Mouse (Mus musculus) liver, embryonic 15.5 days (tissue): Measurements from ENCODE around the gene Ubald1. TPM values are rescaled to one million over a fixed set of nuclear protein-coding genes. Genes with fewer than 3 reads are reported as not detected.
A peak's percentile ranks its signal among the peaks of the same experiment; 100 is the strongest.

ENCODE experiments used
- ATAC-seq: fragments of 200-750 bp; cut with Nextera tagmentation; 2 replicates; pipeline ENCODE4 v1.8.0; 2017; ENCODE audit warnings: moderate number of reproducible peaks, mild to moderate bottlenecking, moderate library complexity; ENCODE audit not compliant: insufficient read depth
- H3K27ac ChIP-seq: fragments of 300-500 bp; sonication (generic); replicated peaks from 2 replicates; pipeline ENCODE4 v1.5.1; 2015; ENCODE audit warnings: mild to moderate bottlenecking, inconsistent platforms
- H3K27me3 ChIP-seq: fragments of 300-500 bp; sonication (generic); 2 replicates; pipeline ENCODE4 v1.6.1; 2015; ENCODE audit warnings: mild to moderate bottlenecking, inconsistent platforms
- H3K36me3 ChIP-seq: fragments of 300-500 bp; sonication (generic); replicated peaks from 2 replicates; pipeline ENCODE4 v1.6.1; 2015; ENCODE audit warnings: moderate library complexity, mild to moderate bottlenecking, inconsistent platforms
- H3K4me1 ChIP-seq: fragments of 300-500 bp; sonication (generic); replicated peaks from 2 replicates; pipeline ENCODE4 v1.6.1; 2015; ENCODE audit warnings: inconsistent platforms
- H3K4me2 ChIP-seq: fragments of 300-500 bp; sonication (generic); 2 replicates; pipeline ENCODE4 v1.6.1; 2015; ENCODE audit warnings: moderate library complexity, mild to moderate bottlenecking, inconsistent platforms
- H3K4me3 ChIP-seq: fragments of 300-500 bp; sonication (generic); replicated peaks from 2 replicates; pipeline ENCODE4 v1.5.1; 2015; ENCODE audit warnings: mild to moderate bottlenecking, inconsistent platforms
- H3K9ac ChIP-seq: fragments of 300-500 bp; sonication (generic); 2 replicates; pipeline ENCODE4 v1.6.1; 2015; ENCODE audit warnings: moderate library complexity, mild to moderate bottlenecking, inconsistent platforms
- H3K9me3 ChIP-seq: fragments of 300-500 bp; sonication (generic); replicated peaks from 2 replicates; pipeline ENCODE4 v1.6.1; 2016; ENCODE audit warnings: inconsistent platforms
- WGBS: fragments of 180-500 bp; shearing (Covaris S2); methylation state at CpG from one replicate; pipeline ENCODE4 v1.1.7; 2015; ENCODE audit warnings: mixed read lengths; ENCODE audit not compliant: insufficient replicate concordance; 5-methylcytosine and 5-hydroxymethylcytosine counted together
- polyA plus RNA-seq: library from polyadenylated mRNA; unstranded; fragments of >200 nt; fragmentation: Nextera tagmentation; extraction: Ambion mirVana; gene quantifications from 2 replicates; pipeline ENCODE4 v1.2.1, GENCODE M21; 2015

The Ubald1 gene
- polyA plus RNA-seq, 1 experiment from 2014 or later = 10.6 TPM

GRCm38 (mm10) chr16:4837631-4838030 lies 42.5 kb downstream of the Ubald1 start:
- Histone ChIP-seq H3K9ac (no peak overlapping the region), H3K27ac (no peak overlapping the region), H3K4me1 (no peaks in the 10 kb centered on the region), H3K9me3 (no peaks in the 10 kb centered on the region), H3K4me2 (no peak overlapping the region), H3K27me3 (no peaks in the 10 kb centered on the region), H3K4me3 (no peak overlapping the region), H3K36me3 (no peaks in the 10 kb centered on the region)
- WGBS = 63% methylated on average over 3 of the region's 3 CpGs
- no peak for ATAC-seq

GRCm38 (mm10) chr16:4835191-4835590 lies 44.9 kb downstream of the Ubald1 start, which contains the start of gene 4930562C15Rik:
Gene 4930562C15Rik, plus strand, starts transcription at chr16:4835416.
- H3K9me3 ChIP-seq = no peaks in the 10 kb centered on the region
- no peak within 1 kb of the TSS for H3K27ac ChIP-seq
- no peak within 1 kb of the TSS for H3K9ac ChIP-seq
- H3K4me1 ChIP-seq = peaks cover 13% of the 10 kb centered on the region
- no peak within 1 kb of the TSS for H3K4me2 ChIP-seq
- H3K27me3 ChIP-seq = no peaks in the 10 kb centered on the region
- H3K36me3 ChIP-seq = no peaks in the 10 kb centered on the region
- no peak for ATAC-seq
- WGBS = 69% methylated on average over 3 of the region's 3 CpGs
- no peak within 1 kb of the TSS for H3K4me3 ChIP-seq

GRCm38 (mm10) chr16:4833858-4834257 lies 46.3 kb downstream of the Ubald1 start:
- WGBS = 51% methylated on average over 2 of the region's 2 CpGs
- Histone ChIP-seq H3K4me2 (no peak overlapping the region), H3K27ac (no peak overlapping the region), H3K9ac (no peak overlapping the region), H3K4me1 (peaks cover 16% of the 10 kb centered on the region), H3K27me3 (no peaks in the 10 kb centered on the region), H3K9me3 (no peaks in the 10 kb centered on the region), H3K4me3 (no peak overlapping the region), H3K36me3 (no peaks in the 10 kb centered on the region)
- no peak for ATAC-seq

GRCm38 (mm10) chr16:4831650-4832419 lies 48.3 kb downstream of the Ubald1 start:
- H3K4me1 ChIP-seq = peaks cover 19% of the 10 kb centered on the region
- H3K4me3 ChIP-seq = no peak overlapping the region
- no peaks in the 10 kb centered on the region for H3K9me3 ChIP-seq
- no peak overlapping the region for H3K27ac ChIP-seq
- ATAC-seq = peak; percentile 52
- peak overlapping the region; percentile 19; the same call in 1 of the 2 replicates for H3K4me2 ChIP-seq
- no peaks in the 10 kb centered on the region for H3K36me3 ChIP-seq
- H3K9ac ChIP-seq = no peak overlapping the region
- H3K27me3 ChIP-seq = no peaks in the 10 kb centered on the region
- WGBS = 41% methylated on average over 15 of the region's 15 CpGs

- H3K4me3 ChIP-seq = no peak overlapping the region
- H3K4me2 ChIP-seq = no peak overlapping the region
- H3K27me3 ChIP-seq = no peaks in the 10 kb centered on the region
- 58% methylated on average over 6 of the region's 6 CpGs for WGBS
- no peak overlapping the region for H3K9ac ChIP-seq
- ATAC-seq = peak; percentile 67
- peak overlapping the region; percentile 42; the same call in 1 of the 2 replicates for H3K27ac ChIP-seq
- H3K4me1 ChIP-seq = peaks cover 19% of the 10 kb centered on the region
- no peaks in the 10 kb centered on the region for H3K36me3 ChIP-seq
- H3K9me3 ChIP-seq = no peaks in the 10 kb centered on the region
Observed at GRCm38 (mm10) chr16:4829271-4829900, 50.7 kb downstream of the Ubald1 start.

GRCm38 (mm10) chr16:4827639-4828038 lies 52.5 kb downstream of the Ubald1 start:
- H3K27ac ChIP-seq = no peak overlapping the region

More at GRCm38 (mm10) chr16:4827639-4828038, 52.5 kb downstream of the Ubald1 start:
- Histone ChIP-seq H3K4me2 (no peak overlapping the region), H3K4me1 (peaks cover 19% of the 10 kb centered on the region), H3K9ac (no peak overlapping the region), H3K27me3 (no peaks in the 10 kb centered on the region), H3K9me3 (no peaks in the 10 kb centered on the region), H3K36me3 (no peaks in the 10 kb centered on the region), H3K4me3 (no peak overlapping the region)
- no peak for ATAC-seq
- 75% methylated on average over 5 of the region's 5 CpGs for WGBS

Other genes starting within 250 kb of the Ubald1 start
- gene Vasn, start 240.4 kb downstream of the Ubald1 start, polyA plus RNA-seq = 2.4 and 2.8 TPM in 2 replicates
- gene Dnaja3, start 240.3 kb downstream of the Ubald1 start, polyA plus RNA-seq = 45.7 and 50.1 TPM in 2 replicates
- 10.5 and 13.1 TPM in 2 replicates for gene Coro7, start 200.5 kb downstream of the Ubald1 start, polyA plus RNA-seq
- gene Nmral1, start 161.0 kb downstream of the Ubald1 start, polyA plus RNA-seq = 37.2 and 39.6 TPM in 2 replicates
- 36.6 and 37.9 TPM in 2 replicates for gene Hmox2, start 154.0 kb downstream of the Ubald1 start, polyA plus RNA-seq
- gene Cdip1, start 90.0 kb downstream of the Ubald1 start, polyA plus RNA-seq = 20.9 and 24.5 TPM in 2 replicates
- gene 4930562C15Rik, start 44.9 kb downstream of the Ubald1 start, polyA plus RNA-seq = 0.09 and 0.14 TPM in 2 replicates
- 25.4 and 30.9 TPM in 2 replicates for gene Mgrn1, start 5.9 kb upstream of the Ubald1 start, polyA plus RNA-seq
- 49.0 and 50.2 TPM in 2 replicates for gene Nudt16l1, start 58.4 kb upstream of the Ubald1 start, polyA plus RNA-seq
- gene Anks3, start 83.9 kb upstream of the Ubald1 start, polyA plus RNA-seq = 14.8 and 18.5 TPM in 2 replicates
- gene Sept12, start 117.5 kb upstream of the Ubald1 start, polyA plus RNA-seq = not detected in 2 replicates
- 7.5 and 9.1 TPM in 2 replicates for gene Smim22, start 127.0 kb upstream of the Ubald1 start, polyA plus RNA-seq
- gene Rogdi, start 133.2 kb upstream of the Ubald1 start, polyA plus RNA-seq = 65.2 and 78.7 TPM in 2 replicates
- 41.6 and 46.0 TPM in 2 replicates for gene Glyr1, start 169.5 kb upstream of the Ubald1 start, polyA plus RNA-seq
- 8.5 and 9.5 TPM in 2 replicates for gene Ubn1, start 169.7 kb upstream of the Ubald1 start, polyA plus RNA-seq